Mouse (Mus musculus) retina, postnatal 7 days (tissue): ENCODE results near the gene Prcc.
A peak's percentile ranks its signal among the peaks of the same experiment; 100 is the strongest.
"Not testable (repeated sequence)": the region's sequence is repeated elsewhere in the genome, so short reads cannot be mapped to it uniquely, and the experiment has no call there.

ENCODE experiments used
- DNase-seq: peaks from one replicate; pipeline ENCODE4 v3.0.0-alpha.2; 2012; ENCODE audit warnings: low read depth, low spot score

The Prcc gene

DNA sequence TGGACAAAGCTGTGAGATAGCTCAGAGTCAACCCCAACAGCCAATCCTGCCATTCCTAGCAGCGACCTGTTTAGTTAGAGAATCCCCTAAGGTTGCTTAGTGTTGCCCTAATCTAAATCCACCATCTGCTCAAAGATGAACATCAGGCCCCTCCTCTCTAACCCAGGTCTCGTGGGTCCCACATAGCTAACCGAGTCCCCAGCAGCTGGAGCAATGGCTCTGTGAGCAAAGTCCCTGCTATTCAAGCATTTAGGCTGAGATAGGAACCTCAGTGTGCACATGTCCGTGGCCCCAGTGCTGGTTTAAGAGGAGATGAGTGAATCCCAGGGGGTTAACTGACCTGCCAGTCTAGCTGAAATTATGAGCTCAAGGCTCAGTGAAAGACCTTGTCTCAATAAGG lies 39.2 kb downstream of the Prcc start:
- no peak for DNase-seq

DNA sequence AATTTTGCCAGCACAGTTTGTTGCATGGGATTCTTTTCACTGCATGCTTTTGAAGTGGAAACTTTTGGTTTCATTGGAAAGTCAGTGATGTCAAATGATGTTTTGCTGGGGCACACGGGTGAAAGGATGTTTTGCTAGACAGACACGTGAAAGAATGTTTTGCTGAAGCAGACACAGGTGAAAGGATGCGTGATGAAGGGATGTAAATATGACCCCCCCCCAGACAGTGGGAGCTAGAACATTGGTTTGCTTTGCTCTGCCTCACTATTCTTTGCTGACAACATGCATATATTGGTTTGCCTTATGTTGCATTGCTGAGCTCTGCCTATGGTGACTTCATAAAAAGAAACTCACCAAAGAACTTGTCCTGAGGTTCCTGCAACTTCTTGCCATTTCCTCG lies 40.4 kb downstream of the Prcc start:
- DNase-seq, result no peak

DNA sequence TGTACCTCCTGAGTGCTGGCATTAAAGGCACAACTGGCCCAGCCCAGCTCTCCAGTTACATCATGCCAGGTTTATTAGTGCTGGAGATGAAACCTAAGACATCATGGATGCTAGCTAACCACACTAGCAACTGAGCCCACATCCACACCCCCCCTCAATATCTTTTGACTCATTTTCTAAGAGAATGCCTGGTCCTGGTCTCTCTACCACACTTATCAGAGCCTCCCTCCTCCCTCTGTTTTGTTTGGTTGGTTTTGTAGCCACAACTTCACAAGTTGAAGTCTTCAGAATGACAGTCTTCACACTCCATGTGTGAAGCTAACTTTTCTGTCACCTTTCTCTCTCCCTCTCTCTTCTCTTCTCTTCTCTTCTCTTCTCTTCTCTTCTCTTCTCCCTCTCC lies 44.5 kb downstream of the Prcc start:
- no peak for DNase-seq

DNA sequence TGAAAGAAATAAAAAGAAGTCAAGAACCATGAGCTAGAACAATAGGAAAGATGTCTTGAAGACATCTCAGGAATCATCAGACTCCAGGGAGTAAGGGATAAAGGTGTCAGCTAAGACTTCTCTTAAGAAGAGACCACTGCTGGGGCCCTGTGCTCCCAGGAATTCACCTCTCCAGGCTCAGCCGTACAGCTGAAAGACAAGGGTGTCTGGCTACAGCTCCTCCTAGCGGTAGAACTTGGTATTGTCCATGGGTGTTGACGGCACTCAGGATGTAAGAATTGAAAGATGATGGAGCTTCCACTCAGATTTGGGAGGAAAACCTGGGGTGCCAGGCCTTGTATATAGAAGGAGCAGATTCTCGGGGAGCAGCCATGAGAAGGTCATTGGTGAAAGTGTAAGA lies 46.8 kb downstream of the Prcc start:
- peak; percentile 67 for DNase-seq

DNA sequence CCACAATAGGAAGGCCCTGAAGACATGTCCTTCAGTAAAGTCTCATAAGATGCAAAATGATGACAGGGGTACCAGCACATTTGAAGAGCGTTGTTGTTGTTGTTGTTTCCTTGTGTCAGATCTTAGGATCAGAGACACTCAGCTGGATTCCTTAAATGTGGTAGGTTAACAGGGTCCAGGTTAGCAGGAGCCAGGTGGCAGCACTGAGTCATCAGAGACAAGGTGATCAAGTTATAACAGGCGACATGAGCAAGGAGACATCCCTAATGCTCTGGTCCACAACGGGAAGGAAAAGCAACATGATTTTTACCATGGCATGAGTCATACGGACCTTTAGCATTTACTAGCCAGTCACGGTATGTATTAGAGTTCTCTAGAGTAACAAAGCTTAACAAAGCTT lies 51.9 kb downstream of the Prcc start:
- no peak for DNase-seq

DNA sequence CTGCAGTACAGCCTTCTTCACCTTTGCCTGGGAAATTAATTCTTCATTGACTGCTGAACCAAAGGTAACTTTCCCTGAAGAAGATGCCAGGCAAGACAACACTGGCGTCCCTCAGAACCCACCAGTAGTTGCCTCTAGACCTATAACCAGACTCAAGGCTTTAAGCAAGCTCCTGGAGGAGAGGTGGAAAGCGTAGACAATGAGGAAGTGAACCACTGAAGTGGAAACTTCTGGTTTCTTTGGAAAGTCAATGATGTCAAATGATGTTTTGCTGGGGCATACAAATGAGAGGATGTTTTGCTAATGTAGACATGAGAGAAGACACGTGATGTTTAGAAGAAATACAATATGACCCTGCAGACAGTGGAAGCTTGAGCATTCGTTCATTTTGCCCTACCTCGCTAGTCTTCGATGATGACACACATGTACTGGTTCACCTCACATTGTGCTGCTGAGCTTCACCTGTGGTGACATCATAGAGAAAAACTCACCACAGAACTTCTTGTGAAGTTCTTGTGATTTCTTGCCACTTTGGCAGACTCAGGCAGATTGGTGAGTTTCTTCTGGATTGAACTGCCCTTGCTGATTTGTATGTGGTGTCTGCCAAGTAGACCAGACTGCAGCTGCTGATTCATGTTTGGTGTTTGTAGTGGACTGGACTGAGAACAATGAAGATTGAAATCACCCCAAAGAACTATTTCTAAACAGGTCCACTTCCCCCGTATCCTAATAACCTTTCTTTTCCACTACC lies 53.1 kb downstream of the Prcc start:
- no peak for DNase-seq

DNA sequence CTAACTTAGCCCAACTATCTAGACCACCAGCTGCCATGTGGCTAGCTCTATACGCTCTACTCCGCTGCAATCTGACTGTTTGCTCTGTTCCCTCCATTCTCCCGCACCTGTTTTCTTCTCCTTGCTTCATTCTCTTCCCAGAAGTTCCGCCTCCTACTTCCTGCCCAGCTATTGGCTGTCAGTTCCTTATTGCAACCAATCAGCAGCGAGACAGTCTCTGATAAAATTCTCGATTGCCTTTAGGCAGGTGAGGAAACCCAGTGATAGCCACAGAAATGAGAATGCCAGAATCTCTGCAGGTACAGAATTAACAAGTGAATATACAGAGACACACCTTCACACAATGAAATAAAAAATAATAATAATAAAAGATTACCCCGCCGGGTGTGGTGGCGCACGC lies 56.4 kb downstream of the Prcc start:
- no peak for DNase-seq

DNA sequence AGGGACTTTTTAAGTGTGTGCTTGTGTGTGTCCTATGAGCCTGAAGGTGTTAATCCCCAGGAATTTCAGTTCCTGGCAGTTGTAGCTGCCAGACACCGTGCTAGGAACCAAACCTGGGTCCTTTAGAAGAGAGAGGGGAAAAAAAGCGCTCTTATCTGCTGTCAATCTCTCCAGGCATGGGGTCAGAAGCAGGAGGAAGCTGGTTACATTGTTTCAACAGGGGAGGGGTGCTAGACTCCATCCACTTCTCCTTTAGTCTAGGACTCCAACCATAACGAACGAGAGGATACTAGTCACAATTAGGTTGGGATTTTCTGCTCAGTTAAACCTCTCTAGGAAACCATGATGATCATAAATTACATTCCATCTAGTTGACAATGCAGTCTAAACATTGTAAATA lies 57.0 kb downstream of the Prcc start:
- DNase-seq, result no peak

DNA sequence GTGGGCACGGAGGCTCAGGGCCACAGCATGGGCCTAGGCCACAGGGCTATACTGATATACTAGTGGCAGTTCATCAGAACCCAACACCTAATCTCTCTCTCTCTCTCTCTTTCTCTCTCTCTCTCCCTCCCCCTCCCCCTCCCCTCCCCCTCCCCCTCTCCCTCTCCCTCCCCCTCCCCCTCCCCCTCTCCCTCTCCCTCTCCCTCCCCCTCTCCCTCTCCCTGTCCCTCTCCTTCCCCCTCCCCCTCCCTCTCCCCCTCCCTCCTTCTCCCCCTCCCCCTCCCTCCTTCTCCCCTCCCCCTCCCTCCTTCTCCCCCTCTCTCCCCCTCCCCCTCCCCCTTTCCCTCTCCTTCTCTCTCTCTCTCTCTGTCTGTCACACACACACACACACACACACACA lies 61.2 kb downstream of the Prcc start, which contains the start of gene Pear1:
TSS of gene Pear1 (minus strand) at position 101 of the 400 bp plus-strand sequence.
- not testable (repeated sequence) for DNase-seq

DNA sequence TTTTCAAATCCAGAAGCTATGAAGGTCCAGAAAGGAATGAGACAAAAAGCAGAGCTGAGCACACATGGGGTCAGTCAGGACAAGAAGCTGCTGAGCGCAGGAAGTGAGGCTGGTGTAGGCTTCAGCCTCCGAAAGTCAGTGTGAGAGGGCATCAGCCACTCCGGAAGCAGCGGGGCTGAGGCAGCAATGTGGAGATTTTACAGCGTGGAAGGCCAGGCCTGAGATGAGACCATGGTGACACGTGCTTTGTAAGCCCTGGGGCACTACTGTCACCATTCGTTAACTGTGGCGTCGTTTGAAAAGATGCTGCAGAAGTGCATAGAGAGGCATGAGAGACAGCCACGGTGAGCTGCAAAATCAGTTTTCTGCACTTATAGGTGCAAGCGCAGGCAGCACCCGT lies 67.2 kb downstream of the Prcc start:
- no peak for DNase-seq

DNA sequence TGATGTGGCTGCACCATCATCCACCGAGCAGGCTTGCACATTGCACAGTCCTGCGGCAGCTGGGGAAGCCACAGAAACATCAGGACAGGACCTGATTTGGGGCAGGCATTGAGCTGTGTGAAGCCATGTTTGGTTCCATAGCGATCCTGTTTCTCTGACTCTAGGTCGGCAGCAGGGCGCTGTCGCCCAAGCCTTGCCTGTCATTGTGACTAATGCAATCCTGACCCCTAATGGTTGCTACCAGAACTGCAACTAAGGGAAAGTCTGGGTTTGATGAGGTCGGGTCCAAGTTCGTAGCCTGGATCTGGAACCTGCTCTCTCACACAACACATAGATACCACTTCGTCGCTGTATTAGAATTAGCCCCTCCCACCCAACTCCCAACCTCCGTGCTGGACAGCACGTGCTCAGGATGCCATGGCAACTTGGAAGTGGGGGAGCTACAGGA lies 68.7 kb downstream of the Prcc start:
- peak; percentile 75 for DNase-seq

DNA sequence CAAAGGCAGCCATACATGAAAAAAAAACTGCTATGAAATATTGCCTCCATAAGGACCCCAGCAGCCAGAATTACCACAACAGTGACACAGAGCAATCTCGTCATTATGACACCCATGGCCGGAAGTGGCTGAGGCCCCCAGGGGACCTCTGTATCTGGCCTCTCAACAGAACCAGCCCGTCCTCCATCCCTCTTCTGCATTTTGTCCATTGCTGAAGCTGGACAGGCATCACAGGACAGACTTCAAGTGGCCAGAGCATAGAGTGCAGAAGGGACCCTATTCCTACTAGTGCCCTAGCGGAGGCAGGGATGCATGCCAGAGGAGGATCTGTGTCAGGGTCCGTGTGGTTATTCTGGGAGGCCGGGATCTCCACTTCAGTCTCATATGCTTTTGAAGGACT lies 69.2 kb downstream of the Prcc start:
- no peak for DNase-seq

DNA sequence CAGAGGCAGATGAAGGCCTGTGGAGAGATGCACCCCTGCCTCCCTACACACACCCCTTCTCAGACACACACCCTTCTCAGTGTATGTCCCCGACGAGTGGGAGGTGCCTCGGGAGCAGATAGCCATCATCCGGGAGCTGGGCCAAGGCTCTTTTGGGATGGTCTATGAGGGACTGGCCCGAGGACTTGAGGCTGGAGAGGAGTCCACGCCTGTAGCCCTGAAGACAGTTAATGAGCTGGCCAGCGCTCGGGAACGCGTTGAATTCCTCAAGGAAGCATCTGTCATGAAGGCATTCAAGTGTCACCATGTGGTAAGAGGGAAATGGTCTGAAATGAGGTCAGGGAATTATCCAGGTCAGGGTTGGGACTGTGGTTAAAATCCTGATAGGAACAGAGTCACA lies 72.5 kb downstream of the Prcc start:
- DNase-seq, result no peak

DNA sequence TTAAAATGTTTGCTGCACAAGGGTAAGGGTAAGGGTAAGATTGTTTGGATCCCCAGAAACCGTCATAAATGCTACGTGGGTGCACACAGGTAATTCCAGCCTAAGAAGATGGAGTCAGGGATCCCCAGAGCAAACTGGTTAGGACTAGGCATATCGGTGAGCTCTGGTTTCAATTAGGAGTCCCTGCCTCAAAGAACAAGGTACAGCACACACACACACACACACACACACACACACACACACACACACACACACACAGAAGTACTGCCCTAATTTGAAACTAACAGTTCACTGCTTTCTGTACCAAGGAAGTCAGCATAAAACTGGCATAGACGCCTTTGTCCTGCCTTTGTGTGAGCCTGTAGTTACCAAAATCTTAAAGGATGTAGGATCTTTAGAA lies 73.0 kb downstream of the Prcc start:
- no peak for DNase-seq

DNA sequence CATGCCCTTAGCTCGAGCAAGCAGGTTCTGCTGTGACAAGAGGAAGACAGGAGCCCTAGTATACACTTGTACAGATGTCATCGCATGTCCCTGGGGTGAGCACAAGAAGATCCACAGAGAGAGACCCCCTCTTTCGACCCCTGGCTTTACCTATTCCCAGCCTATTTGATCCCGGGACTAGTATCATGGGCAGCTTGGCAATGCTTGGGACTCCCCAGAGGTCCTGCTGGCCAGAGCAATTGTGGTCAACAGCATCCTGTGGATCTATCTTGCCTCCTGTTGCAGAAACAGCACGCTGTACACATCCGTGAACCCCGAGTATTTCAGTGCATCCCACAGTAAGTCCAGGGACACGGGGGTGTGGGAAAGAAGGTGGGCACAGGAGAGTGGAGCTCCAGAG lies 74.1 kb downstream of the Prcc start:
- no peak for DNase-seq

DNA sequence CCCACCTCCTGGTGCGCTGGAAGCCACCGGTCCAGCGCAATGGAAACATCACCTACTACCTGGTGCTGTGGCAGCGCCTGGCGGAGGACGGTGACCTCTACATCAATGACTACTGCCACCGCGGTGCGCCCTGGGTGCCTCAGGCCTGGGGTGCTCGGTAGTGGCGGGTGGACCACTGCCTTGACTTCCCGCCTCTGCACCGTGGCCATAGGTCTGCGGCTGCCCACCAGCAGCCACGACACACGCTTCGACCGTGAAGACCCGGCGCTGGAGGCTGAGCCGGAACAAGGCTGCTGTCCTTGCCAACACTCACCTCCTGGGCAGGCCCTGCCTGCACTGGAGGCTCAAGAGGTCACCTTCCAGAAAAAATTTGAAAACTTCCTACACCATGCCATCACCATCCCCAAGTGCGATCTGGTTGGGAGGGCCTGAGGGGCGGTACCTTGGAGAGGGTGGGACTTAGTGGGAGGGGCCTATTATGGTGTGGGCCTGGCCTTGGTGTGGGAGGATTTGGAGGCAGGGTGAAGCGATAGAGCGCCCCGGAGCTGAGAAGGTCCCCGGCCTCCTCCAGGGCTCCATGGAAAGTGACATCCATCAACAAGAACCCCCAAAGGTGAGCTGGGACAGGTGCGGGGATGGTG lies 76.0 kb downstream of the Prcc start:
- DNase-seq, result no peak
